Mouse (Mus musculus) midbrain, embryonic 10.5 days (tissue): Measurements from ENCODE around the gene Naa38. TPM values are rescaled to one million over a fixed set of nuclear protein-coding genes. Genes with fewer than 3 reads are reported as not detected.

Source experiments
- polyA plus RNA-seq: library from polyadenylated mRNA; unstranded; fragments of >200 nt; fragmentation: Nextera tagmentation; extraction: Ambion mirVana; gene quantifications from 2 replicates; pipeline ENCODE4 v1.2.1, GENCODE M21; 2016

Naa38 gene
- polyA plus RNA-seq, 1 experiment from 2014 or later, result 146 TPM

Other genes starting within 250 kb of the Naa38 start
- not detected in 2 replicates for gene Alox12b, start 238.5 kb upstream of the Naa38 start, polyA plus RNA-seq
- 0.04 and 0.06 TPM in 2 replicates for gene Alox8, start 197.6 kb upstream of the Naa38 start, polyA plus RNA-seq
- gene Gucy2e, start 158.5 kb upstream of the Naa38 start, polyA plus RNA-seq, result 0.06 and 0.20 TPM in 2 replicates
- gene Cntrob, start 71.7 kb upstream of the Naa38 start, polyA plus RNA-seq, result 39.9 TPM in 2 replicates
- gene Trappc1, start 71.5 kb upstream of the Naa38 start, polyA plus RNA-seq, result 174 and 188 TPM in 2 replicates
- gene Kcnab3, start 69.2 kb upstream of the Naa38 start, polyA plus RNA-seq, result 1.4 and 2.3 TPM in 2 replicates
- gene Rnf227, start 55.0 kb upstream of the Naa38 start, polyA plus RNA-seq, result 18.1 and 24.6 TPM in 2 replicates
- gene Chd3, start 26.1 kb upstream of the Naa38 start, polyA plus RNA-seq, result 41.7 and 50.6 TPM in 2 replicates
- 50.4 and 57.3 TPM in 2 replicates for gene Cyb5d1, start 144 bp downstream of the Naa38 start, polyA plus RNA-seq
- 16.9 and 21.4 TPM in 2 replicates for gene Tmem88, start 2.7 kb downstream of the Naa38 start, polyA plus RNA-seq
- gene Kdm6b, start 18.2 kb downstream of the Naa38 start, polyA plus RNA-seq, result 31.8 and 37.1 TPM in 2 replicates
- 1.2 and 1.9 TPM in 2 replicates for gene Dnah2, start 153.6 kb downstream of the Naa38 start, polyA plus RNA-seq
- 48.8 and 53.9 TPM in 2 replicates for gene Efnb3, start 164.7 kb downstream of the Naa38 start, polyA plus RNA-seq
- 45.0 and 50.7 TPM in 2 replicates for gene Wrap53, start 184.8 kb downstream of the Naa38 start, polyA plus RNA-seq
- gene Trp53, start 184.9 kb downstream of the Naa38 start, polyA plus RNA-seq, result 148 and 166 TPM in 2 replicates
- gene Atp1b2, start 210.5 kb downstream of the Naa38 start, polyA plus RNA-seq, result 6.0 and 8.6 TPM in 2 replicates
- gene Shbg, start 222.4 kb downstream of the Naa38 start, polyA plus RNA-seq, result not detected in 2 replicates
- gene Sat2, start 226.5 kb downstream of the Naa38 start, polyA plus RNA-seq, result 16.1 and 20.6 TPM in 2 replicates
- gene Fxr2, start 237.5 kb downstream of the Naa38 start, polyA plus RNA-seq, result 36.2 and 39.1 TPM in 2 replicates